Mouse (Mus musculus) limb, embryonic 11.5 days (tissue): ENCODE results near the gene Atp6v1fnb. TPM values are rescaled to one million over a fixed set of nuclear protein-coding genes. Genes with fewer than 3 reads are reported as not detected.
A peak's percentile ranks its signal among the peaks of the same experiment; 100 is the strongest.

ENCODE experiments used
- ATAC-seq: fragments of 200-750 bp; cut with Nextera tagmentation; 2 replicates; pipeline ENCODE4 v1.8.0; 2017; ENCODE audit warnings: low read depth; ENCODE audit not compliant: insufficient number of reproducible peaks, low FRiP score, low TSS enrichment
- DNase-seq: peaks from one replicate; pipeline ENCODE4 v3.0.0-alpha.2; 2015; ENCODE audit warnings: low spot score
- H3K27ac ChIP-seq: fragments of 300-500 bp; sonication (generic); replicated peaks from 2 replicates; pipeline ENCODE4 v1.5.1; 2014; ENCODE audit warnings: low read depth, mild to moderate bottlenecking, low read length
- H3K27me3 ChIP-seq: fragments of 300-500 bp; sonication (generic); 2 replicates; pipeline ENCODE4 v1.6.1; 2014; ENCODE audit warnings: mild to moderate bottlenecking, low read length, mixed read lengths; ENCODE audit not compliant: control insufficient read depth, insufficient read depth
- H3K36me3 ChIP-seq: fragments of 300-500 bp; sonication (generic); 2 replicates; pipeline ENCODE4 v1.6.1; 2014; ENCODE audit warnings: mild to moderate bottlenecking, low read length, moderate library complexity, mixed read lengths; ENCODE audit not compliant: control insufficient read depth, insufficient read depth
- H3K4me1 ChIP-seq: fragments of 300-500 bp; sonication (generic); 2 replicates; pipeline ENCODE4 v1.6.1; 2014; ENCODE audit warnings: low read length, mixed read lengths; ENCODE audit not compliant: control insufficient read depth, insufficient read depth
- H3K4me2 ChIP-seq: fragments of 300-500 bp; sonication (generic); 2 replicates; pipeline ENCODE4 v1.6.1; 2014; ENCODE audit warnings: low read depth, mild to moderate bottlenecking, moderate library complexity; ENCODE audit not compliant: severe bottlenecking
- H3K4me3 ChIP-seq: fragments of 300-500 bp; sonication (generic); 2 replicates; pipeline ENCODE4 v1.5.1; 2014; ENCODE audit warnings: low read depth, low read length
- H3K9ac ChIP-seq: fragments of 300-500 bp; sonication (generic); 2 replicates; pipeline ENCODE4 v1.6.1; 2014; ENCODE audit warnings: mild to moderate bottlenecking, low read length
- H3K9me3 ChIP-seq: fragments of 300-500 bp; sonication (generic); 2 replicates; pipeline ENCODE4 v1.6.1; 2016; ENCODE audit warnings: low read length; ENCODE audit not compliant: control insufficient read depth
- WGBS: fragments of 180-500 bp; shearing (Covaris S2); extraction: QIAGEN DNeasy Blood & Tissue Kit; methylation state at CpG from one replicate; pipeline ENCODE4 v1.1.7; 2014; 5-methylcytosine and 5-hydroxymethylcytosine counted together
- polyA plus RNA-seq: library from polyadenylated mRNA; unstranded; fragments of >200 nt; fragmentation: Nextera tagmentation; extraction: Ambion mirVana; gene quantifications from 2 replicates; pipeline ENCODE4 v1.2.1, GENCODE M21; 2014

Atp6v1fnb gene
- polyA plus RNA-seq, 1 experiment from 2014 or later: not detected

- 0 out of 2 replicates have a peak, but pooled peaks have one; percentile 33 for ATAC-seq
- no peaks in the 10 kb centered on the region for H3K36me3 ChIP-seq
- no peak overlapping the region for H3K9ac ChIP-seq
- H3K4me2 ChIP-seq: no peak overlapping the region
- H3K9me3 ChIP-seq: no peaks in the 10 kb centered on the region
- H3K4me1 ChIP-seq: peaks cover 7% of the 10 kb centered on the region
- H3K27me3 ChIP-seq: no peaks in the 10 kb centered on the region
- WGBS: 6% methylated on average over 5 of the region's 5 CpGs
- H3K27ac ChIP-seq: no peak overlapping the region
- H3K4me3 ChIP-seq: no peak overlapping the region
- DNase-seq: peak; percentile 82
Measured at GRCm38 (mm10) chr6:29517139-29517538, 45.9 kb downstream of the Atp6v1fnb start.

GRCm38 (mm10) chr6:29522626-29523300, 51.5 kb downstream of the Atp6v1fnb start:
- Histone ChIP-seq H3K9me3 (no peaks in the 10 kb centered on the region), H3K36me3 (no peaks in the 10 kb centered on the region), H3K4me2 (no peak overlapping the region), H3K4me3 (no peak overlapping the region), H3K9ac (no peak overlapping the region), H3K27me3 (peaks cover 13% of the 10 kb centered on the region), H3K27ac (no peak overlapping the region), H3K4me1 (peaks cover 13% of the 10 kb centered on the region)
- WGBS: 67% methylated on average over 6 of the region's 6 CpGs
- no peak for ATAC-seq
- no peak for DNase-seq

Other genes with a start within 250 kb of the Atp6v1fnb start
- gene Hilpda, start 198.9 kb upstream of the Atp6v1fnb start, polyA plus RNA-seq: 41.6 and 43.0 TPM in 2 replicates
- gene Fam71f2, start 191.8 kb upstream of the Atp6v1fnb start, polyA plus RNA-seq: 0.33 and 0.81 TPM in 2 replicates
- gene Fam71f1, start 152.3 kb upstream of the Atp6v1fnb start, polyA plus RNA-seq: 0.11 TPM in 1 of 2 replicates, not detected in the other
- 308 and 313 TPM in 2 replicates for gene Calu, start 123.4 kb upstream of the Atp6v1fnb start, polyA plus RNA-seq
- gene Opn1sw, start 83.0 kb upstream of the Atp6v1fnb start, polyA plus RNA-seq: 0.24 TPM in 2 replicates
- 37.1 and 37.3 TPM in 2 replicates for gene Ccdc136, start 75.1 kb upstream of the Atp6v1fnb start, polyA plus RNA-seq
- gene Flnc, start 38.2 kb upstream of the Atp6v1fnb start, polyA plus RNA-seq: 2.5 and 3.1 TPM in 2 replicates
- gene Atp6v1f, start 3.7 kb upstream of the Atp6v1fnb start, polyA plus RNA-seq: 182 and 198 TPM in 2 replicates
- gene Kcp, start 36.5 kb downstream of the Atp6v1fnb start, polyA plus RNA-seq: 25.7 and 32.2 TPM in 2 replicates
- gene Irf5, start 55.2 kb downstream of the Atp6v1fnb start, polyA plus RNA-seq: 1.4 and 2.1 TPM in 2 replicates
- 109 and 117 TPM in 2 replicates for gene Tnpo3, start 138.4 kb downstream of the Atp6v1fnb start, polyA plus RNA-seq
- 3.1 and 4.7 TPM in 2 replicates for gene Tspan33, start 222.8 kb downstream of the Atp6v1fnb start, polyA plus RNA-seq